Mouse (Mus musculus) embryo, embryonic 9.5 days (tissue): ENCODE results near the gene Ddx10.

Experiments
- DNase-seq: peaks from one replicate; pipeline ENCODE4 v3.0.0-alpha.2; 2017; ENCODE audit errors: extremely low spot score

Gene Ddx10

DNA sequence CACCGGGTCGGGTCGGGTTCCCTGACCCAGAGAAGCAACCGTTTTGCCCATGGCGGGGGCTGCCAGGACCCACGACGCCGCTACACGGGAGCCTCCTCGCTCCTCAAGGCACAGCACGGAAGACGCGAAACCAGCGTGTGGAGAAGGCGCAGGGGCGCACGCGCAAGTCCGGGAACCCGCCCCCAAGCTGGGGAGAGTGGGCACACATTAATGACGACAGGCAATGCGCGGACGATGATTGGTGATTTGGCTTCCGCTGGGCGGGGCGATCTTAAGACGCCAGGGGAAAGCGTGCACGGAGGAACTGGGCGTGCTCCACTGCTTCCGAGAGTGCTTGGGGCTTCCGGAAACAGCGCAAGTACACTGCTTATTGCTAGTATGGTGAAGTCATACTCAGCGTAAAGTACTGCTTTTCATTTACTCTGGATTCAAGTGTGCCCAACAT, at the start of gene Ddx10:
Gene Ddx10 (minus strand): TSS at position 101 of the 445 bp plus-strand sequence.
- DNase-seq, result peak; percentile 94

DNA sequence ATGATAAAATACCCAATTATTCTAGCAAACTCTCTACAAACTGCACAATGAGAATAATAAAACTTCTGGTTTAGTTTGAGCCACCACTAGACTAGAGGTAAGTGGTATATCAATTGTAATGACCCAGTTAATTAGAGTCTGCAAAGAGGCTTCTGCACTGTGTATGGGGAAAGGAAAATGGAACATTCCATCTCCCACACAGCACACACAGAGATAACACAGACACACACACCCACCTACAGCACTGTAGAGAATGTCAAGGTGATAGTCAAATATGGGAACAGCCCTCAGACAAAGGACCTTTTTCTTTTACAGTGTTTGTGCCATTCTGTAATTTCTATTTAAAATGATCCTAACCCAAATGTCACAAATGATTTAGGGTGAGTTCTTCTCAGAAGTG, 45.0 kb upstream of the Ddx10 start:
- DNase-seq, result no peak

DNA sequence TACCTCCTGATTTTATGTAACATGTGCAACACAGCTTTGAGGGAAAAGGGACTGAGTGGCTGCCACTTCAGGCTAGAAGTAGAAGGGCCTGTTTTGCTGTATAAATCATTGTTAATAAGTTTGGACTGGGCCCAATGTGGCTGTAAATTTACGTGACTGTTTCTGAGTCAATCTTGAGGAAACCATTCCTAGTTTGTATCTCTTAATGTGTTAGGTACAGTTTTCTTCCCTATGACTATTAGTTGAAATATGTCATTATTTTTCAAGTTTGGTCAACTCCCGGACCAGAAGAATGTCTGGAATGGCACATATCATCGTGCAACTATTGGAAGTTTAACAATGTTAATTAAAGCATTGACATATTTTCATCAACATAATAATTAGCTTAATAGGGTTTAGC, 42.2 kb upstream of the Ddx10 start:
- no peak for DNase-seq

DNA sequence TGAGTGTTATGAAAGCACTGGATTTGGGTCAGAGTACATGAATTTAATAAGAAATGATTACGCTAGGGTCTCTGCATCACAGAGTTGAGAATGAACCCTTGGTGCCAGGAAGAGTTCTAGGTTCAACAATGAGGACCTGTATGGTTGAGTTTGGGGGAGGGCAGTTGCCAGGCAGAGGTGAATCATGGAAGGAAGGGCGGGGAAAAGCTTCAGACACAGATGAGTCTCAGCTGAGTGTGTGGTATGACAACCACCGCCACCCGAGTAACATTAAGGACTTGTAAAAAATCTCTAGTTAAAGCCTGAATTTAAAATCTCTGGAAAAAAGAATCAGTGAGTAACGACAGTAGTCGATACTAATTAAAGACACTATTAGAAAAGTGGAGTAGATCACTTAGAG, 38.9 kb upstream of the Ddx10 start:
- no peak for DNase-seq

DNA sequence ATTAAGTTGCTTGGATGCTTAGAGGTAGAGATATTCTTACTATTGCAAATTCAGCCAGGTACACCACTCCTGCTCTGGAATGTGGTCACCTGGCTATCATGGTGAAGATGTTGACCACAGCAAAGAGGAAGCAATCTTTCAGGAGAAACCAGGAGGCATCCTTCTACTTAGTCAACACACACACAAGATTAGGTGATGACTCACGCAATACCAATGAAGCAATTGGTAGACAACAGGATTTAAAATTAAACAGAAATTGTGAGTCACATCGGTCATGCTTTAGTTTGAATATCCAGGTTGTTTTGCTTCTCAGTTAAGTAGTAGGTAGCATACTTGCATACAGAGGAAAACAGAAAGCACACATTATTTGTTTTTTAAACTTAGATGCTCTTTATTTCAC, 31.1 kb upstream of the Ddx10 start:
- no peak for DNase-seq

DNA sequence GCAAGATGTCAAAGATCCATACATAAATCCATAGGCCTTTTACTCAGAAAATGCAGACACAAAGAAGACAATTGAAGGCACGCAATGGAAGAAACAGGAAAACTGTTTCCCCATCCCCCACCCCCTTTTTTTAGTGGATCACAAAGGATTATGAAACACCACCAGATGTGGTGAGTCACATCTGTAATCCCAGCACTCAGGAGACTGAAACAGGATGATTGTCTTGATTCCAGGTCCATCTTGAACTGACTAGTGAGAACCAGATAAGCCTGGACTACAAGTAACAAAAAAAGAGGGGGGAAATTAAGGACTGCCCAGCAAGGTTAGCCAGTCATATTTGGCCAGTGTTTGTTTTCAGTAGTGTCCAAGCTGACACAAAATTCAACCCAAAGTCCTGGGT, 28.5 kb upstream of the Ddx10 start:
- no peak for DNase-seq

DNA sequence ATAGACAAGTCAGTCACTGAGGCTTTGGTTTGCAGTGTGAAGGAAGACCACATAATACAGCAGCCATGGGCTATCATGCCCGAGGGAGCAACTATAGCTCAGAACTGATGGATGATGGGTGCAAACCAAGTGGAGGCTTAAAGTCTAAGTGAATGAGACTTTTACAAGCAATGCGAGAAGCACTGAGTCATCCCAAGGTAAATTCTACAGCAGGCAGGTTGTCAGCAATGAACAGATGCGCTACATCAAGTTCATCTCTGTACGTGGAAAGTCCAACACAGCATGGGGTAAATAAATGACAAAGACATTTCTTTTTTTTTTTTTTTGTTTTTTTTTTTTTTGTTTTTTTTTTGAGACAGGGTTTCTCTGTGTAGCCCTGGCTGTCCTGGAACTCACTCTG, 24.9 kb upstream of the Ddx10 start:
- DNase-seq, result no peak

DNA sequence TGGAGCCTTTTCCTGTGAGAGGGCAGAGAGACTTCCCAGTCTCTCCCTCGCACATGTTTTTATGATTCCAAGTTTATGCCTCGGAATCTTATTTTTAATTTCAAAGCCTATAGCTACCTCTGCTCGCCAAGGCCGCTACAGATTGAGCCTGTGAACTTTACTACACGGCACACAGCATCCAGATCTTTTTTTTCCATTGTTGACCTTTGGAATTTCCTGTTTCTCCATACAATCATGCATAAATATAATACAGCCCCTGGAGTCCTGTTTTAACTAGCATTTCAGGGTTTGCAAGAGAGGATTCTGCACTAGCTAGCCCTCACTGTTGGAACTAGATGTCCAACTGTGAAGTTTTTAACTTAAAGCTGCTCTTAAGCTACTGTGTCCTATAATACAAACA, 24.4 kb upstream of the Ddx10 start:
- DNase-seq, result no peak

DNA sequence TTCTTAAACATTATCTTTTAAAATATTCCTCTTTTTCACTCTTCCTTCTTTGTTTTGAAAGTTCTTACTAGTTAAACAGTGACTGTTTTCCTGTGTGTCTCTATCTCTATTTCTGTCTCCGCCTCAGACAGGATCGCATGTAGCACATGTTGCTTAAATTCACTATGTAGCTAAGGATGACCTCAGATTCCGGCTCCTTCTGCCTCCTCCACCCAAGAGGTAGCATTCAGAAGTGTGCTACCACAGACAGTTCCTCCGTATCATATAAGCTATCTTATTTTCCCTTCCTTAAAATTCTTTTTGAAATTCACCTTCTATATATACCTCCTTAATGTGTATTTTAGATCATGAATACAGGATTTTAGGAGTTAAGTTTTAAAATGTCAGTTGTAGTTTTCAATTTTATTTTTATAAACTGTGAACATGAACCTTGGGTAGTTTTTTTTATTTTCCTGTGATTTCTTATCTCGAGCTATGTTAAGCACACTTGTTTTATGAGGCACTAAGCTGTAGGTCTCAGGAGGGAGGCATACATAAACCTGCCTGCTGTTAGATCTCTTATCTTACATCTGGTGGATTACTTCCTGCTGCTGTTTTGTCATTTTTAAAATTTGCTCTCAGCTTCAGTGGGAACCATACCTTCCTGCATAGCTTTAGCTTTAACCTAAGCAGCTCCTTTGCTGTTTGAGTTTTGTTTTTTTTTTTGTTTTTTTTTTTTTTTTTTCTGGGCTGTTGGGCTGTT, 23.6 kb upstream of the Ddx10 start:
- DNase-seq, result no peak

DNA sequence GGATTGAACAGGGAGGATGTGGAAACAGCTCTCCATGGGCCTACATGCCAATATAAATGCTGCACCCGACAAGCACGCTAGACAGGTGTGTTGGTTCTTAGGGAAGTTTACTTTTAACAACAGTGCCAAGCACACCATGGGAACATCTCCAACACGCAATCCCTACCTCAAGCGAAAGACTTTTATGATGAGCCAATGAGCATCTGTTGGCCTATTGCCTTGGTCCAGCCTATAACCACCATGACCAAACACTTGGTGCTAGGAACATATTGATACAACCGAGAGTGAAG, 21.6 kb upstream of the Ddx10 start:
- no peak for DNase-seq

DNA sequence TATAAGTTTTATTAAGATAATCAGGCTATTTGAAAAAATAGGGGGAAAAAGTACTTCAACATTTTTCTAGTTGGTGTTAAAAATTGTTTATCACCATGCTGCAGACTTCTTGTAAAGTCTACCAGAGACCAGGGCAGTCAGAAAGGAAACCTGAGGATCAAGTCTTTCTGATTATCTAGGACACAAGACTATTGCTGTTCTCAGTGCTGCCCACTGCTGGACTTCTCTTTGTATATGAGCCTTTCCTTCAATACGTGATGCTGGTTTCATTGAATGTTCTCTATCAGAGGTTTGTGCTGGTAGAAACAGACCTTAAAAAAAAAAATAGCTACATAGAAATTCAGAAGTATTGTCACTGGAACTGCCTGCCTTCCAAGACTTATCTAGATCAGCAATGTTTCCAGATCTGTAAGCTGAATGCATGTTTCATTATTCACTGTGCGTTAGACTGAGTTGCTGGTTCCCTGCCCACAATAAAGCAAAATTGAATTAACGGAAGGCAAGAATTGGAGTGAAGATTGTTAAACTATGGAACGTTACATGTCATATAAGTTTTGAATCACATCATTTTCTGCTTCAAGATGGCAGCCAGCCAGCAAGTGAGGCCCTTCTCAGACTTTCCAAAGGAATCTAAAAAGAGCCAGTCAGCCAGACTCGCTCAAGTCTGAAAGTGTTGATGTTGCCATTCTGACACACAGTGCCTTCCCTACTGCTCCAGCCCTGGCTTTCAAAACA, 21.0 kb upstream of the Ddx10 start:
- DNase-seq, result no peak

DNA sequence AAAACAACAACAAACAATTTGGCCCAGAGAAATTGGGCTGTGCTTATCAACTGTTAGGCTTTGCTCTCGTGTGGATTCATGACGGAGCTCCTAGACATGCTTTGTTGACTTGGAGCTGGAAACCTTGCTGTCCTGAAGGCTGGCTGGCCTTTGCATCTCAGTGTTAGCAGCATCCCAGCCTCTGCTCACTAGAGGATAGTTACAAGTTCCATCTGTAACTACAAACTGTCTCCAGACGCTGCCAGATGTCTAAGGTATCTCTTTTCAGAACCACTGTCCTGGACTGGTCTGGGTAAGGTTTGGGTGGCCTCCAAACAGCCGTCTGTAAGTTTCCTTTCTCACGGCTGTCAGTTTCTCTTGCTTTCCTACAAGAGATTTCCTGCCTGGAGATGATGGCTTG, 20.2 kb upstream of the Ddx10 start:
- DNase-seq, result no peak

DNA sequence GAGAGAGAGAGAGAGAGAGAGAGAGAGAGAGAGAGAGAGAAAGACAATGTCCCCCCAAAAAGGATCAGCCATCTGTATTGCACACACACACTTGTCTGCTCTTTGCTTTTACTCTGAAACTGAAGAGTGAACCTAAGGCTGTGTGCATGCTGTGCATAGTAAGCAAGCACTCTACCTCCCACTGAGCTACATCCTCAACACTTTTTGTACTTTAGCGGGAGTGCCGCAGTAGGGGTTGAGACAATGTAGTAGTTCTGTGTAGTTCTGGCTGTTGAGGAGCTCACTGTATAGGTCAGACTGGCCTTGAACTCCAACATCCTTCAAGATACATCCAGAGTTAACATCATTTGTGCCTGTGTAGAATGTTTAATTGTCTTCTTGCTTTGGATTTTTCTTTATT, 17.7 kb upstream of the Ddx10 start:
- DNase-seq, result no peak

DNA sequence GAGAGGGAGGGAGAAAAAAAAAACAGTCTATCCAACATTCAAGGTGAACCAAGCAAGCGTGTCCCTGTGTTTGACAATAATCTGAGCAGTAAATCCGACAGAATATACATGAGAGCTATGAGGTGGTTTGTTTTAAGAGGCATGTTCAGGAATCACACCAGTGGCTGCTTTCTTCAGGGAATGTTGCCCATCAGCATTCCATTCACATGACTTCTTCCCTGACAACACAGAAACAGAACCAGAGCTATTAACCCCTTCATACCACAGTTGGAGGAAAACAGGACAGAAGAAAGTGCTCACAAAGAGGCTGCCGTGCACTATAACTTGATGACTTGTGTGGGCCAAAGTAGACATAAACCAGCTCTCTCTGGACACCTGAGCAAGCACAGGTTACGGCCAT, 16.5 kb upstream of the Ddx10 start:
- no peak for DNase-seq

DNA sequence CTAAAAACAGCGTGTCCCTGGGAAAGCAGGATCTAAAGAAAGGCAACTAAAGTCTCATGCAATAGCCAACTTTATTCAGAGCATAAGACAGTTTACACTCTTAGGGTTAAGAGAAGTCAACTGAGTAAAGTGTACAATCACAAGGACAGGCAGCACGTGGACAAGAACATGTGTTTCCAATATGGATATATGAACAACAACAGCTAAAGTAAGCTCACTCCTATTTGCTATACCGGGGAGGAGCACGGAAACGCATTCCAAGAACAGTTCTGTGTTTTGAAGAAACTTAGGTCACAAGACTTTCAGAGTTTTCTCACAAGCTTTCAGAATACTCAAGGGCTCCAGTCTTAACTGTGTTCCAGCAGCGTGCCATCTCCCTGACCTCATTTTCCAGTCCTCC, 10.3 kb upstream of the Ddx10 start:
- no peak for DNase-seq

DNA sequence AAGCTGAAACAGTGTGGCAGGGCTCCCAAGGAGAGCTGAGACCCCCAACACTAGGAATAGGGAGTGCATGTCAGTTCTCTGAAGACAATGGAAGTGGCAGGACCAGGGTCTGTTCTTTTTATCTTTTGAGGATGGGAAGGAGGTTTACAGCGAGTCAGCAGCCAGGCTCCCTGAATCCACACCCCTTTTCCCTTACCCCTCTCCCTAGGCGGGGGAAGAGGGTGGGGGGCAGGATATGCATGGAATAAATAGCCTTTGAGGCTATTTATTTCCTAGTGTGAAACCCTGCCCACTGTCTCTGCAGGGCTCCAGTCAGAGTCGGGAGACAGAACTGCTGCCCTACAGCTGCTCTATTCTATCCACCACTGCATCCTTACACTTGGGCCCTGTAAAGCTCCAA, 9.9 kb upstream of the Ddx10 start:
- DNase-seq, result no peak

DNA sequence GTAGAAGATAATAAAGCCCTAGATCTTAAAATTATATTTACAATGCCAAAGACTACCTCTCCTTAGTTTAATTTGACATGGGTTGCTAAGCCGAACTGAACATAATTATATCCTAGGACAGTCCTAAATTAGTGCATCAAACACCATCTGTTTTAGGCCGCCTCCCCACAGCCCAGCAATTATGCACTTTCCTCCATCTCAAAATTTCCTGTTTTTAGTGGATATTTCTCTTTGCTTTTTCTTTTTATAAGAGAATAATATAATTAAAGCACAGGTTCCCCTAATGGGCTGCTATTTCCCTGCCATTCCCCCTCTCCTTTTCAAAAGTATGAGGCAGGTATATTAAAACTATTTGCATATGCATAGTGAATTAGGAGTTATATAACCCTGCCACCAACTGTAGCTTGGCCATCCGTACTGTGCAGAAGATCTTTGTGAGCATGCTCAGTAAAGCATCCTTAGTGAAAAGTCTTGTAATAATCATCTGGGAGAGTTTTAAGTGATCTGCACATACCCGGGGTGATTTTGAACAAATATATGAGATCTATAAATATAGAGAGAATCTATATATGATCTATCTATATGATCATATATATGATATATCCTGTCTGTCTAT, 8.9 kb upstream of the Ddx10 start:
- no peak for DNase-seq

DNA sequence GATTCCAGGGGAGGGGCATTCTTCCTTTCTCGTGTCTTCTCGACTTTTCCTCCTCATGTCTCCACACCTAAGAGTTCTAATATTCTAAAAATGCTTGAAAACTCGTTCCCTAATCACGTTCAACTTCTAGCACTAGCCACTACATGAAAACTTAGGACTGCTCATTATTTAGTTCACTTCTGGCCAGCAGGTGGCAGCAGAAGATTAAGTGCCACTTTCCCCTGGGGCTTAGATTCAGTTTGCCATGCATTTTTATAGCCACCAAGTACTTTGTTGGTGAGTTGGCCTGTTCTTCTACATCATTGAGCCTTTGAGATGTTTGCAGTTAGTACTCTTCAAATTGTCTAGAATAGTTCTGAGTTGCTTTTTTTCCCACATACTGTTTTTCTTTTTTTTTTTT, 6.5 kb upstream of the Ddx10 start:
- DNase-seq, result peak; percentile 50

DNA sequence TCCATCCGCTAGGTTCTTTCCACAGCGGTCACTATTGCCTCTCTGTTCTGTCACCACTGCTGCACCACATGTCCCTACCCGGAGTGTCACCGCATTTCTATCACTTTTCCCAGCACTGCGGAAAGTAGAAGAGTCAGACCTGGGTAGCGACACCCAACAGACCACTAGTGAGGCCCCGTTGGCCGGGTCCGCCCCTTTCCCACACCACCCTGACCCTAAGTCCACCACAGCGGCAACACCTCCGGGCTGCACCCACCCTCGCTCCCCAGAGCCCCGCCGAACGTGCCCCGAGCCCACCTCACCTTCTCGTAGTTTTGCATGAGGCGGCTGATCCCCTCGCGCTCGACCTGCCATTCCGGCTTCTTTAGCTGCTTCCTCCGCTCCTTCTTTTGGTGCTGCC, 337 bp downstream of the Ddx10 start:
- no peak for DNase-seq

DNA sequence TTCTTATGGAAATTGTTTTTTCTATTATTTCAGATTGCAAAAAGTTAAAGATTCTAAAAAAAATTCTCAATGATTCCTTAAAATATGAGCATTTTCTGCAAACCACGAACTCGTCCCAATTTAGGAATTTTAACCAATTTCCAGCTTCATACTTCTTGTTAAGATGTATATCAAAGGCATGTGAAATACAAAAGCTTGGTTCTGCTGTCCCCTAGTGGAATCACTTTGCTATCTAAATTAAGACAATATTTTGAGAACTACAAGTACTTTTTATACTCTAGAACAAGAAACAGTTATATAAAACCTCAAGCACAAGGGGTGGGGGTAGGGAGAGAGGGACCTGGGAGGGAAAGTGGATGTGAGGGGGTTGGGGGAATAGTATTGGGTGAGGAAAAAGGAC, 29.7 kb downstream of the Ddx10 start:
- no peak for DNase-seq

DNA sequence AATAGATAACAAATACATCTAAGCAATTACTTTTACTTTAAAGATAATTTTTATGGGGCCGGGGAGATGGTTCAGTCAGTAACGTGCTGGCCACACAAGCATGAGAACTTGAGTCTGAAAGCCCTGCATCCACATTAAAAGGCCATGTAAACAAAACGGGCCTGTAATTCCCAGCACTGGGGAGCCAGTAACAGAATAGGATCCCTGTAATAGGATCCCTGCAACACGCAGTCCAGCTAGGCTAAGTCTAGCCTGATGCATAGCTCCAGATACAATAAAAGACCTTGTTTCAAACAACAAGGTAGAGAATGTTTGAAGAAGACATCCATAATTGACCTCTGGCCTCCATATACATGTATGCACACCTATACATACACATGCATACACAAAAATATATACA, 39.6 kb downstream of the Ddx10 start:
- DNase-seq, result no peak

DNA sequence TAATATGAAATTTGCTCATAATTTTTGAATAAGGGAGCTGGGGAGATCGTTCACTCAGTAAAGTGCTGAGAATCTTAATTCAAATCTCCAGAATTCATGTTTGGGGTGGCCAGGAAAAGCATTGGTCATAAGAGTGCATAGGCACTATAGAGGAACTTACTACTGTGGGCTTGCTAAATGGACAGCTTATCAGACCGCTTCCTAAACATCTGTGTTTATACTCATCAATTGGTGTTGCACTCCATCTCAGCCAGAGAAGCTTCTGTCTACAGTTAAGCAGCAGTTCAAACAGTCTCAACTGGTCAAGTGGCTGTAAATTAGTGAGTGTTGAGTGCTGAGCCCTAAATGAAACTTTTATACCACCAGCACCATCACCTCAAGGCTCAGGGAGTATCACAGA, 73.3 kb downstream of the Ddx10 start:
- DNase-seq, result no peak

DNA sequence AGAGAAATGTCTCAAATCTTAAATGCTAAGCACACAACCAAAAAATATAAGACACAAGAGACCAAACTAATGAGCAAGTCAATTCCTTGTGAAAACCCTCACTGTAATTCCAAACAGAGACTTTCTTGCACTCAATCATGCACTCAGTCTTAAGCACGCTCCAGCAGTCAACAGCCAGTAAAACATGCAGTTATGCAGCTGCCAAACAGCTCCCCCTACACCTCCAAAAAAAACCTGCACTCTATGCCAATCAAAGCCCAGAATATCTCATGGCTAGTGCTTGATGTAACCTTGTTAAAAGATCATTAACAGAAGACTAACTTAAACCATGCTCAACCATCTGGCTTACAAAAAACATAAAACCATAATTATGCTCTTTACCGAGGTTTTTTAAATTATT, 74.6 kb downstream of the Ddx10 start:
- DNase-seq, result peak; percentile 2
